ENCODE assay signal across 14 mouse cellular contexts in the genomic region with DNA sequence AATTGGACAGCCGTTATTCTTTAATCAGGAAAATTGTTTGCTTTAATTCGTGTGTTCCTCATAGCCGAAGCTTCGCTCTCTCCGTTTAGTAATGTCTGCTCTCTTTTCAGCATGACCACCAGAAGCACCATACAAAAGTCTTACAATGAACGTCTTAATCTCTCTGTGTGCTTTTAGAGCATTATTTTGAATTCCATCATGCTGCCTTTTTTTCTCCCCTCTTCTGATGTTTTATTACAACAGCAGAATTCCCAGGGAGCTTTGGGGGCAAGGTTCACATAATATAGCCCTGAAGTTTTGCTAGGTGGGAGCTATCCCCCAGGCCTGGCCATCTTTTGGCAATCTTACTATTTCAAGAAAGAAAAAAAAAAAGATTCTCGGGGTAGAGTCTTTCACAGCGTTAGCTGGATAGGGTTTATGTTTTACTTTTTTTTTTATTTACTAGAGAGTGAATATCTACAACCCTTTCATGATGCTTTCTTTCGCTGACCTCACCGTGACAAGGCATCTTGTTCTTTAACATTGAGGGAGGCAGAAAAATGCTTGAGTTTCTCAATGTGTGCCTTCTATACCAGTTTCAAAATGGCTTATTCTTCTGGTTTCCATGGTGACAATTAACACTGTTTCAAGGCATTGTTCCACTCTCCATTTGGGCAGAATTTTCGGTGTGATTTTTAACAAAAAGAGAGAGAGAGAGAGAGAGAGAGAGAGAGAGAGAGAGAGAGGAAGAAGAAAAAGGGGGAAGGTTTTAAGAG.
A peak's percentile ranks its signal among the peaks of the same experiment; 100 is the strongest.
DNase-seq lines count a peak whose midpoint lies in the region; ATAC-seq and TF ChIP-seq lines count a peak whose summit lies in the region.
"Had no signal": no experiment of that assay in that cellular context is flagged by ENCODE, and none has a peak within 500 bp of the region (broad histone marks: within the 10 kb centered on the region; RNA-seq: fewer than 3 reads in every experiment).

No protein-coding gene starts in this region.

- WGBS in forebrain, embryonic 14.5 days = 2% methylated on average over 11 of the region's 11 CpGs
- 17% methylated on average over 11 of the region's 11 CpGs for WGBS in hindbrain, postnatal 0 days
- 33% methylated on average over 11 of the region's 11 CpGs for WGBS in neural tube, embryonic 11.5 days
- WGBS in stomach, postnatal 0 days = 54% methylated on average over 11 of the region's 11 CpGs
- WGBS in heart, embryonic 12.5 days = 81% methylated on average over 11 of the region's 11 CpGs

- peak; percentile 79 for DNase-seq in embryo, embryonic 10.5 days (ENCODE audit: low spot score)
- DNase-seq in forebrain, embryonic 14.5 days (ENCODE audit: low spot score) = peak; percentile 68
- peak; percentile 46 for DNase-seq in hindbrain, postnatal 0 days (ENCODE audit: low spot score)
- peak; percentile 33 for DNase-seq in neural tube, embryonic 11.5 days (ENCODE audit: low spot score)
- DNase-seq in adrenal gland, adult (ENCODE audit: inconsistent age in 2 of 2, low spot score in 1 of 2) = no peak
- no peak for DNase-seq in stomach, postnatal 0 days (ENCODE audit: low spot score)
- DNase-seq: adrenal gland, postnatal 14 days; cerebellum, postnatal 25 days; kidney, adult 9 months; liver, postnatal 0 days; lung, postnatal 36 days; right cerebral cortex, postnatal 4 days had no signal

- TF ChIP-seq CTCF in hindbrain, postnatal 0 days (IDR thresholded peaks at IDR 0.05; ENCODE audit: low read depth) = no peak
- TF ChIP-seq CTCF in stomach, postnatal 0 days (IDR thresholded peaks at IDR 0.05; ENCODE audit: low read depth) = no peak

- peaks cover 56% of the 10 kb centered on the region for H3K4me1 ChIP-seq in forebrain, embryonic 14.5 days (ENCODE audit: control insufficient read depth, insufficient read depth, low read length)
- H3K4me1 ChIP-seq in hindbrain, postnatal 0 days (ENCODE audit: insufficient read depth, low read length) = peaks cover 5% of the 10 kb centered on the region; the same call in 1 of the 2 replicates
- H3K4me1 ChIP-seq in neural tube, embryonic 11.5 days (ENCODE audit: control insufficient read depth, insufficient read depth, low read length) = peaks cover 28% of the 10 kb centered on the region
- no peaks in the 10 kb centered on the region; the same call in 1 of the 2 replicates for H3K4me1 ChIP-seq in stomach, postnatal 0 days (replicated peaks; ENCODE audit: control insufficient read depth, insufficient read depth)
- H3K4me1 ChIP-seq in heart, embryonic 12.5 days (replicated peaks) = peaks cover 12% of the 10 kb centered on the region

- peak overlapping the region; percentile 18 for H3K4me2 ChIP-seq in forebrain, embryonic 14.5 days (ENCODE audit: low read length)
- no peak overlapping the region for H3K4me2 ChIP-seq in hindbrain, postnatal 0 days (ENCODE audit: low read depth, low read length)
- H3K4me2 ChIP-seq in neural tube, embryonic 11.5 days (ENCODE audit: low read depth) = peak overlapping the region; percentile 4; the same call in 1 of the 2 replicates
- H3K4me2 ChIP-seq in stomach, postnatal 0 days (replicated peaks; ENCODE audit: low read depth) = no peak overlapping the region
- H3K4me2 ChIP-seq in heart, embryonic 12.5 days = no peak overlapping the region
- H3K4me2 ChIP-seq: limb, embryonic 13.5 days had no signal

- no peak overlapping the region for H3K9ac ChIP-seq in forebrain, embryonic 14.5 days (ENCODE audit: low read length)
- no peak overlapping the region for H3K9ac ChIP-seq in hindbrain, postnatal 0 days (replicated peaks; ENCODE audit: low read length)
- no peak overlapping the region for H3K9ac ChIP-seq in neural tube, embryonic 11.5 days (ENCODE audit: low read length)
- no peak overlapping the region for H3K9ac ChIP-seq in stomach, postnatal 0 days (ENCODE audit: low read length)
- H3K9ac ChIP-seq in heart, embryonic 12.5 days = no peak overlapping the region
- H3K9ac ChIP-seq: limb, embryonic 13.5 days; liver, postnatal 0 days had no signal

- no peak overlapping the region for H3K4me3 ChIP-seq in forebrain, embryonic 14.5 days (ENCODE audit: low read depth, low read length)
- H3K4me3 ChIP-seq in hindbrain, postnatal 0 days (ENCODE audit: low read length) = no peak overlapping the region
- no peak overlapping the region for H3K4me3 ChIP-seq in neural tube, embryonic 11.5 days (ENCODE audit: low read depth, low read length)
- H3K4me3 ChIP-seq in stomach, postnatal 0 days (ENCODE audit: low read depth, low read length) = no peak overlapping the region
- H3K4me3 ChIP-seq in heart, embryonic 12.5 days = no peak overlapping the region
- H3K4me3 ChIP-seq: limb, embryonic 13.5 days had no signal

- H3K36me3 ChIP-seq in forebrain, embryonic 14.5 days (ENCODE audit: control insufficient read depth, insufficient read depth, low read length) = no peaks in the 10 kb centered on the region
- no peaks in the 10 kb centered on the region for H3K36me3 ChIP-seq in hindbrain, postnatal 0 days (ENCODE audit: insufficient read depth, low read length)
- no peaks in the 10 kb centered on the region for H3K36me3 ChIP-seq in neural tube, embryonic 11.5 days (ENCODE audit: control insufficient read depth, insufficient read depth, low read length)
- no peaks in the 10 kb centered on the region for H3K36me3 ChIP-seq in stomach, postnatal 0 days (ENCODE audit: control insufficient read depth, insufficient read depth, low read length)
- no peaks in the 10 kb centered on the region for H3K36me3 ChIP-seq in heart, embryonic 12.5 days
- H3K36me3 ChIP-seq: limb, embryonic 13.5 days had no signal

- TF ChIP-seq EP300 in stomach, postnatal 0 days (optimal IDR thresholded peaks at IDR 0.05) = no peak

- H3K27ac ChIP-seq in forebrain, embryonic 14.5 days (ENCODE audit: low read depth, low read length) = peak overlapping the region; percentile 6; the same call in 1 of the 2 replicates
- peak overlapping the region; percentile 65 for H3K27ac ChIP-seq in hindbrain, postnatal 0 days
- H3K27ac ChIP-seq in neural tube, embryonic 11.5 days (ENCODE audit: low read depth, low read length) = peak overlapping the region; percentile 76
- no peak overlapping the region for H3K27ac ChIP-seq in stomach, postnatal 0 days (replicated peaks)
- no peak overlapping the region for H3K27ac ChIP-seq in heart, embryonic 12.5 days (ENCODE audit: poor library complexity, severe bottlenecking)
- H3K27ac ChIP-seq: limb, embryonic 13.5 days had no signal

- no peaks in the 10 kb centered on the region for H3K27me3 ChIP-seq in forebrain, embryonic 14.5 days (replicated peaks; ENCODE audit: control insufficient read depth, insufficient read depth, low read length)
- no peaks in the 10 kb centered on the region for H3K27me3 ChIP-seq in hindbrain, postnatal 0 days (ENCODE audit: insufficient read depth, low read length)
- no peaks in the 10 kb centered on the region for H3K27me3 ChIP-seq in neural tube, embryonic 11.5 days (ENCODE audit: control insufficient read depth, insufficient read depth, low read length)
- H3K27me3 ChIP-seq in stomach, postnatal 0 days (ENCODE audit: control insufficient read depth, insufficient read depth, low read length) = no peaks in the 10 kb centered on the region
- no peaks in the 10 kb centered on the region for H3K27me3 ChIP-seq in heart, embryonic 12.5 days (replicated peaks)
- H3K27me3 ChIP-seq: limb, embryonic 13.5 days had no signal

- no peak for ATAC-seq in forebrain, embryonic 14.5 days
- no peak for ATAC-seq in hindbrain, postnatal 0 days
- no peak for ATAC-seq in neural tube, embryonic 11.5 days (ENCODE audit: insufficient read depth, low FRiP score, low TSS enrichment)
- ATAC-seq in stomach, postnatal 0 days (ENCODE audit: low FRiP score, low TSS enrichment) = no peak
- ATAC-seq in heart, embryonic 12.5 days (ENCODE audit: insufficient number of reproducible peaks, low FRiP score) = no peak
- ATAC-seq: liver, postnatal 0 days had no signal

- H3K9me3 ChIP-seq in forebrain, embryonic 14.5 days (replicated peaks; ENCODE audit: control insufficient read depth, low read length) = no peaks in the 10 kb centered on the region
- no peaks in the 10 kb centered on the region for H3K9me3 ChIP-seq in hindbrain, postnatal 0 days (ENCODE audit: low read length)
- H3K9me3 ChIP-seq in neural tube, embryonic 11.5 days (ENCODE audit: control insufficient read depth, low read length) = no peaks in the 10 kb centered on the region
- no peaks in the 10 kb centered on the region for H3K9me3 ChIP-seq in stomach, postnatal 0 days (ENCODE audit: control insufficient read depth, low read length)
- H3K9me3 ChIP-seq in heart, embryonic 12.5 days (replicated peaks) = no peaks in the 10 kb centered on the region
- H3K9me3 ChIP-seq: limb, embryonic 13.5 days had no signal

Comparison
In these comparisons a context has a peak if more than half of its experiments do, and no peak if none do; other contexts are left out.
1. DNase-seq: peak in embryo, embryonic 10.5 days (single experiment), forebrain, embryonic 14.5 days (single experiment), hindbrain, postnatal 0 days (single experiment) and neural tube, embryonic 11.5 days (single experiment); none in adrenal gland, adult (0 of 2) and stomach, postnatal 0 days (single experiment).
2. H3K27ac ChIP-seq: peak in forebrain, embryonic 14.5 days (single experiment), hindbrain, postnatal 0 days (single experiment) and neural tube, embryonic 11.5 days (single experiment); none in stomach, postnatal 0 days (single experiment) and heart, embryonic 12.5 days (single experiment).
3. H3K4me2 ChIP-seq: peak in forebrain, embryonic 14.5 days (single experiment) and neural tube, embryonic 11.5 days (single experiment); none in hindbrain, postnatal 0 days (single experiment), stomach, postnatal 0 days (single experiment) and heart, embryonic 12.5 days (single experiment).